Mouse (Mus musculus) lung, postnatal 0 days (tissue): ENCODE measurements around the gene Ctnna2. TPM values are rescaled to one million over a fixed set of nuclear protein-coding genes. Genes with fewer than 3 reads are reported as not detected.

Experiments
- ATAC-seq: fragments of 200-750 bp; cut with Nextera tagmentation; 2 replicates; pipeline ENCODE4 v1.8.0; 2017; ENCODE audit warnings: moderate library complexity
- DNase-seq: peaks from one replicate; pipeline ENCODE4 v3.0.0-alpha.2; 2016; ENCODE audit warnings: low spot score
- H3K27ac ChIP-seq: fragments of 300-500 bp; sonication (generic); 2 replicates; pipeline ENCODE4 v1.5.1; 2014; ENCODE audit warnings: antibody characterized with exemption, mild to moderate bottlenecking, low read length, mixed read lengths
- H3K27me3 ChIP-seq: fragments of 300-500 bp; sonication (generic); replicated peaks from 2 replicates; pipeline ENCODE4 v1.6.1; 2014; ENCODE audit warnings: low read length, mixed read lengths; ENCODE audit not compliant: insufficient read depth
- H3K36me3 ChIP-seq: fragments of 300-500 bp; sonication (generic); 2 replicates; pipeline ENCODE4 v1.6.1; 2014; ENCODE audit warnings: low read length, mixed read lengths; ENCODE audit not compliant: insufficient read depth
- H3K4me1 ChIP-seq: fragments of 300-500 bp; sonication (generic); 2 replicates; pipeline ENCODE4 v1.6.1; 2014; ENCODE audit warnings: antibody characterized with exemption, low read depth, low read length, mixed read lengths; ENCODE audit not compliant: insufficient read depth
- H3K4me2 ChIP-seq: fragments of 300-500 bp; sonication (generic); replicated peaks from 2 replicates; pipeline ENCODE4 v1.6.1; 2014; ENCODE audit warnings: low read depth, mild to moderate bottlenecking, low read length, moderate library complexity, mixed read lengths
- H3K4me3 ChIP-seq: fragments of 300-500 bp; sonication (generic); 2 replicates; pipeline ENCODE4 v1.5.1; 2014; ENCODE audit warnings: low read depth, low read length
- H3K9ac ChIP-seq: fragments of 300-500 bp; sonication (generic); replicated peaks from 2 replicates; pipeline ENCODE4 v1.6.1; 2014; ENCODE audit warnings: low read depth, mild to moderate bottlenecking
- H3K9me3 ChIP-seq: fragments of 300-500 bp; sonication (generic); 2 replicates; pipeline ENCODE4 v1.6.1; 2016; ENCODE audit warnings: low read length, mixed read lengths
- CTCF ChIP-seq: IDR thresholded peaks from 2 replicates; pipeline ENCODE4 v1.5.1; 2016; ENCODE audit warnings: antibody characterized with exemption, mild to moderate bottlenecking
- EP300 ChIP-seq: IDR thresholded peaks from 2 replicates; pipeline ENCODE4 v1.6.1; 2016; ENCODE audit warnings: antibody characterized with exemption, mild to moderate bottlenecking, control low read depth
- WGBS: fragments of 180-500 bp; shearing (Covaris S2); extraction: QIAGEN DNeasy Blood & Tissue Kit; methylation state at CpG from one replicate; pipeline ENCODE4 v1.1.7; 2014; 5-methylcytosine and 5-hydroxymethylcytosine counted together
- polyA plus RNA-seq: library from polyadenylated mRNA; unstranded; fragments of >200 nt; fragmentation: Nextera tagmentation; extraction: Ambion mirVana; gene quantifications from 2 replicates; pipeline ENCODE4 v1.2.1, GENCODE M21; 2015

The Ctnna2 gene
- polyA plus RNA-seq, 1 experiment from 2014 or later: 0.06 TPM

- H3K4me2 ChIP-seq: no peak overlapping the region
Observed at GRCm38 (mm10) chr6:77109095-77109945, 870.2 kb downstream of the Ctnna2 start.

GRCm38 (mm10) chr6:77101047-77101446, 878.5 kb downstream of the Ctnna2 start:
- Histone ChIP-seq H3K9me3 (no peaks in the 10 kb centered on the region), H3K27me3 (no peaks in the 10 kb centered on the region), H3K4me1 (no peaks in the 10 kb centered on the region), H3K27ac (no peak overlapping the region), H3K36me3 (no peaks in the 10 kb centered on the region), H3K4me2 (no peak overlapping the region), H3K9ac (no peak overlapping the region), H3K4me3 (no peak overlapping the region)
- no peak for DNase-seq
- no peak for ATAC-seq
- WGBS: 29% methylated on average over 1 of the region's 1 CpGs
- TF ChIP-seq EP300: no peak
- TF ChIP-seq CTCF: no peak

More at GRCm38 (mm10) chr6:77109095-77109945, 870.2 kb downstream of the Ctnna2 start:
- no peak overlapping the region for H3K9ac ChIP-seq
- H3K4me1 ChIP-seq: no peaks in the 10 kb centered on the region
- H3K4me3 ChIP-seq: no peak overlapping the region
- H3K27ac ChIP-seq: no peak overlapping the region
- H3K36me3 ChIP-seq: no peaks in the 10 kb centered on the region
- H3K9me3 ChIP-seq: no peaks in the 10 kb centered on the region
- DNase-seq: no peak
- H3K27me3 ChIP-seq: no peaks in the 10 kb centered on the region
- WGBS: 73% methylated on average over 10 of the region's 10 CpGs
- no peak for TF ChIP-seq EP300
- no peak for TF ChIP-seq CTCF
- no peak for ATAC-seq

GRCm38 (mm10) chr6:77098540-77098939, 881.0 kb downstream of the Ctnna2 start:
- H3K4me2 ChIP-seq: no peak overlapping the region
- H3K9ac ChIP-seq: no peak overlapping the region
- H3K4me1 ChIP-seq: no peaks in the 10 kb centered on the region
- TF ChIP-seq CTCF (no peak), EP300 (no peak)
- H3K27me3 ChIP-seq: no peaks in the 10 kb centered on the region
- H3K4me3 ChIP-seq: no peak overlapping the region
- no peak overlapping the region for H3K27ac ChIP-seq
- DNase-seq: no peak
- no peaks in the 10 kb centered on the region for H3K9me3 ChIP-seq
- no peaks in the 10 kb centered on the region for H3K36me3 ChIP-seq
- 83% methylated on average over 1 of the region's 1 CpGs for WGBS
- no peak for ATAC-seq

GRCm38 (mm10) chr6:77075396-77076376, 903.8 kb downstream of the Ctnna2 start:
- H3K36me3 ChIP-seq: no peaks in the 10 kb centered on the region
- H3K27ac ChIP-seq: no peak overlapping the region
- no peaks in the 10 kb centered on the region for H3K4me1 ChIP-seq
- H3K4me3 ChIP-seq: no peak overlapping the region
- 50% methylated on average over 14 of the region's 14 CpGs for WGBS
- no peaks in the 10 kb centered on the region for H3K9me3 ChIP-seq
- DNase-seq: no peak
- H3K4me2 ChIP-seq: no peak overlapping the region
- TF ChIP-seq EP300 (no peak), CTCF (no peak)
- ATAC-seq: no peak
- no peaks in the 10 kb centered on the region for H3K27me3 ChIP-seq
- no peak overlapping the region for H3K9ac ChIP-seq

GRCm38 (mm10) chr6:77069595-77069994, 909.9 kb downstream of the Ctnna2 start:
- ATAC-seq (no peak), DNase-seq (no peak)
- Histone ChIP-seq H3K4me3 (no peak overlapping the region), H3K27me3 (no peaks in the 10 kb centered on the region), H3K9me3 (no peaks in the 10 kb centered on the region), H3K36me3 (no peaks in the 10 kb centered on the region), H3K27ac (no peak overlapping the region), H3K9ac (no peak overlapping the region), H3K4me1 (no peaks in the 10 kb centered on the region), H3K4me2 (no peak overlapping the region)
- WGBS: 79% methylated on average over 3 of the region's 3 CpGs
- no peak for TF ChIP-seq CTCF
- TF ChIP-seq EP300: no peak

- Histone ChIP-seq H3K9me3 (no peaks in the 10 kb centered on the region), H3K4me1 (no peaks in the 10 kb centered on the region), H3K4me2 (no peak overlapping the region), H3K4me3 (no peak overlapping the region), H3K27ac (no peak overlapping the region), H3K9ac (no peak overlapping the region), H3K36me3 (no peaks in the 10 kb centered on the region), H3K27me3 (no peaks in the 10 kb centered on the region)
- TF ChIP-seq CTCF (no peak), EP300 (no peak)
- DNase-seq (no peak), ATAC-seq (no peak)
- 37% methylated on average over 3 of the region's 3 CpGs for WGBS
Observed at GRCm38 (mm10) chr6:77050690-77051089, 928.8 kb downstream of the Ctnna2 start.
